Mouse (Mus musculus) kidney, postnatal 10 days (tissue): Measurements from ENCODE around the gene Ccl11.

Source experiments
- DNase-seq: peaks from one replicate; pipeline ENCODE4 v3.0.0; 2021; ENCODE audit warnings: mixed read lengths

Ccl11 gene

GRCm38 (mm10) chr11:82057646-82058045 lies at the start of gene Ccl11:
Ccl11 (plus strand) TSS chr11:82057823.
- no peak for DNase-seq

GRCm38 (mm10) chr11:82010115-82010514 lies 47.5 kb upstream of the Ccl11 start:
- no peak for DNase-seq

DNA sequence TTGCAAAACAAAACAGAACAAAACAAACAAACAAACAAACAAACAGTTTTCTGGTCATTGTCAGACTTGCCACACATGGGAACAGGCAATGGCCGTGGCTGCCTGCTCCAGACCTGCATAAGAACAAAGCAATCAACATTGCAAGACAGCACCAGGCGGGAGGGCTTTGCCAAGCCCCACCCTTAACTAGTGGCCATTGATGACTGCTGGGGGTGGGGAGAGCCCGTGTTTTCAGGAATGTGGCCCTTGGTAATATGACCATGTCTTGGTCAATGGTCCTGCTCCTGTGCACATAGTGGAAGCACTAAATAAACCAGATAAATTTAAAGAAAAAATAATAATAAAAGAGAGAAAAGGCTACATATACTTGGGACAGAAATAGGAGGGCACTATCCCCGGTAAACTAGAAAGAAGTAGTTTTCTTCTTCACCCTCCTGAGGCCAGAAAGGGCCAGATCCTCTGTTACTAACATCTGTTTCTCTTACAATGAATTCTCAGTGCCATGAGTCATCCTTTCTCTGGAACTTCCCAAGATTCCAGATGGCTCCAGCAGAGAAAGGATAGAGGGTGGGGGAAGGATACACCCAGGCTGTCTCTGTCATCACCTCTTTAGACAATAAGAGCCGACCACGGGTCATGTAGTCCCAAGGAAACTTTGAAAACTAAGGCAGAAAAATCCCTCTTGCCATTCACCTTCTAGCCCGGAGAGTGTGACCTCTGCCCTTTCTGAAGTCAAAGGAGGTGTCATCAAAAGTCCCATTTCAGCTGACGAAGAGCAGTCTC lies 46.0 kb upstream of the Ccl11 start:
- no peak for DNase-seq

GRCm38 (mm10) chr11:82013756-82014155 lies 43.9 kb upstream of the Ccl11 start:
- DNase-seq, result no peak

GRCm38 (mm10) chr11:82015066-82015465 lies 42.6 kb upstream of the Ccl11 start:
- no peak for DNase-seq

GRCm38 (mm10) chr11:82016181-82016780 lies 41.3 kb upstream of the Ccl11 start:
- DNase-seq, result no peak

DNA sequence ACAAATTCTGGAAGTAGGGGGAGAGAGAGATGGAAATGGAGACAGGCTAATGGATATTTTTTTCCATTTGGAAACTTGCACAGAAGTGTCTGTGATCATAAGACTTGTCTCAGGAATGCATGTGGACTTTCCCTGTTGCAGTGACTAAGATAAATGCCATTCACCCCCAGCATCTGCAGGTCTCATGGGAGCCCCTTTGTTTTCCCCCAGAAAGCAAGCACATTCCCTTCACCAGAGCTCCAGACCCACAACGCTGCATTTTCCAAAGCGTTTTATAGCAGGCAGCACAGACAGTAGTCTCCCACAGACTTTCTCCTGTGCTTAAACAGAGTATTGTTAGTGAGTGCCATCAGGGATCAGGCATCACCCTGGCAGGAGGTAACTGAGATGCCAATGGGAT lies 38.2 kb upstream of the Ccl11 start:
- no peak for DNase-seq

- no peak for DNase-seq
Measured at GRCm38 (mm10) chr11:82019793-82020192, 37.8 kb upstream of the Ccl11 start.

- DNase-seq, result no peak
Measured at GRCm38 (mm10) chr11:82021406-82021805, 36.2 kb upstream of the Ccl11 start.

DNA sequence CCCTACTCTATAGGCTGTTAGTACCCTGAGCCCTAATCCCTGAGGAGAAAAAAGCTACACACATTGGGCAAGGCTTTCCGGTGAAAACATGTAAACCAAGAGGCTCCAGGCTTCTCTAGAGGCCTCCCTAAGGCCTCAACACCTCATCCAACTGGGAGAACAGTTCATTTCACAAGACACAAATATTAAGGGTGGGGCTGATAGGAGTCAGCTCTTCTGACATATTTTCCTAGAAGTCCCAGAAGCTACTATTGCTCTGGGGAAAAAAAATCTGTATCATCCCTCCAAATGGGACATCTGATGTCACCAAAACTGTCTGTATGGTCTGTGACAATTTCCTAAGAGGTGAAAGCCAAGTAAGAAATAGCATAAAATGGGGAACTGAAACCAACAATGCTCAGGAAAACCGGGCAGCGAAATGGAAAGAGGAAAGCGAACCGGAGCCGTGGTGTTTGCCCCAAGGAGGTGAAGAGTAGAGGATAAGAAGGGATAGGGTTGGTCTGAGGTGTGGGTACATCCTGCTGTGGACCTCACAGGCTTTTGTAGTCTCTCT lies 35.0 kb upstream of the Ccl11 start:
- DNase-seq, result no peak

- DNase-seq, result no peak
Measured at GRCm38 (mm10) chr11:82023769-82024168, 33.9 kb upstream of the Ccl11 start.

DNA sequence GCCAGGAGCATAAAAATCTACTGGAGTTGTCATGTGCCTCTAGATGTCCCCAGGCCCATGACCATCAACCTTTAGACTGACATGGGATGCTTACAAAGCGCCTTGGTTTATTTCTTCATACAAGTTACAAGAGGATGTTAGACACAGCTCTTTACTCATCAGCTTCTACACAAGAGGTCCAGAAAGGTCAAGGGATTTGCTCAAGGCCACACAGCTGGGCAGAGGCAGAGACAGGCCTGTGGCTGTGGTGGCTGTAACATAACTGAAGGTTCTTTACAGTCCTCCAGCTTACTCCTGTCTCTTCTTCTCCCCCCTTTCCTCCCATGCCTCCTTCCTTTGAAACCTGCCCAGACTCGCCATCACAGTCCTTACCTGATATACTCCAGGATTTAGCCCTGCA lies 27.5 kb upstream of the Ccl11 start:
- no peak for DNase-seq

DNA sequence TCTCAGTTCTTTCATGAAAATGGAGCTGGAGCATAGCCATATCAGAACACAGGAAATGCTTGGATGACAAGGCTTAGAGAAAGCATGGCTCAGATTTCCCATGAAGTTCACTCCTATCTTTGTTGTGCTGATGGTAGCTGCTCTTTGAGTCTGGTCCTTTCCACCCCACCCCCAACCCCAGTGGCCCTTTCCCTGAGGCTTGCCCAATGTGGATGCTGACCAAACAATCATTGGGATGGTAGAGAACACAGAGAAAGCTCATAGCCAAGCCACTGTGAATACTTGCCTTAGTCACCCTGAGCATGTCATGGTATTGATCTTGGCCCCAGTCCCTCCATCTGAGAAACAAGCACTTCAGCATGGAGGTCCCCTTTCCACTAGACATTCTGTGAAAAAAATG lies 25.5 kb upstream of the Ccl11 start:
- DNase-seq, result peak; percentile 9

GRCm38 (mm10) chr11:82032678-82033344 lies 24.8 kb upstream of the Ccl11 start:
- peak; percentile 83 for DNase-seq

GRCm38 (mm10) chr11:82034446-82034845 lies 23.2 kb upstream of the Ccl11 start:
- no peak for DNase-seq

GRCm38 (mm10) chr11:82035356-82035755 lies 22.3 kb upstream of the Ccl11 start, which contains the start of gene Ccl2:
Ccl2 (plus strand) TSS chr11:82035571.
- peak; percentile 68 for DNase-seq

DNA sequence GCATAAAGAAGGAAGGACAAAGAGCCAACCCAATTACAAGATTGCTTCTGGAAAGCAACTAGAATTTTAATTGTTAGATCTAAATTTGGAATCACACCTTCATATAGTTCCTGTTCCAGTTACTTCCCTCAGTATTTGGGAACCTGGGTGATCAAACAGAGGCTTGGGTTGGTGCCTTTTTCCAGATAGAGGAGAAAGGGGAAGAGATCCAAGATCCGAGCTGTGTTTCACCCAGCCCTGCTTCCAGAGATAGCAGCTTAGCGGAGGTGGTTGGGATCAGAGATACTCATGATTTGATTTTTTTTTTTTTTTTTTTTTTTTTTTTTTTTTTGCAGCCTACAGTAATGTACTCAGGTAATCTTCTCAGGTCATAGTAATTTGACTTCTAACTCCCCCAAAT lies 21.8 kb upstream of the Ccl11 start:
- no peak for DNase-seq

DNA sequence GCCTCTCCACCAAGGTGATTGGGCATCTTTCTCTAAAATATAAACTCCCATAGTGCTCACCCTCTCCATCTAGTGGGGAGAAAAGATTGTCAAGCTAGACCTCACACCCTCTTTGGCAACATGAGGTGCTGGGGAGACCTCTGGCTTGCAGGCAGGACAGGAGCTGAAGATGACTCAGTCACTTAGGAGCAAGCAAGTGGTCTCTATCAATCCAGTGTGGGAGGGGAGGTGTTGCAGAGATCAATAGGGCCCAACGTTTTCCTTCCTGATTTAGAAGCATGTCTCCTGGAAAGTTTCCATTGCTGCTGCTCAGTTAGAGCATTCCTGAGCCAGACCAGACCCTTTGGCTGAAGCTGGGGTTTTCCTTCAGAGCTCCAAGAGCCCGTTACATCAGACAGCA lies 19.1 kb upstream of the Ccl11 start, which contains the start of gene Gm17268:
Gene Gm17268, minus strand, starts transcription at position 28 of the 400 bp plus-strand sequence.
- no peak for DNase-seq

- no peak for DNase-seq
Measured at GRCm38 (mm10) chr11:82039132-82039660, 18.4 kb upstream of the Ccl11 start.

DNA sequence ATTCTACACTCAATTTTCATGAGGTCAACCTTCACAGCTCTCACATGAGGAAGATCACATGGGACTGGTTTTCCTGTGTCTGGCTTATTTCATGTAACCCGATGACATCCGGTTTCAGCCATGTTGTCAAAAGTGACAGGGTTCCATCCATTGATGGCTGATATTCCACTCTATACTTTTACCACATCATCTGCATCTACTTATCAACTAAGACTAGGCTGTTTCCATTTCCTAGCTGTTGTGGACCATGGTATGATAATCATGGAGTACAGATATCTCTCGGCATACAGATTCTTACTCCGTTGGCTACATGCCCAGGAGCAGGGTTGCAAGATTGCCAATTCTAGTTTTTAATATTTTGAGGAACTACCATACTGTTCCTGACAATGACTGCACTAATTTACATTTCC lies 15.9 kb upstream of the Ccl11 start:
- peak; percentile 20 for DNase-seq

- no peak for DNase-seq
Measured at GRCm38 (mm10) chr11:82045471-82045870, 12.2 kb upstream of the Ccl11 start, which contains the start of gene Ccl7. Ccl7 (plus strand) TSS chr11:82045712.

DNA sequence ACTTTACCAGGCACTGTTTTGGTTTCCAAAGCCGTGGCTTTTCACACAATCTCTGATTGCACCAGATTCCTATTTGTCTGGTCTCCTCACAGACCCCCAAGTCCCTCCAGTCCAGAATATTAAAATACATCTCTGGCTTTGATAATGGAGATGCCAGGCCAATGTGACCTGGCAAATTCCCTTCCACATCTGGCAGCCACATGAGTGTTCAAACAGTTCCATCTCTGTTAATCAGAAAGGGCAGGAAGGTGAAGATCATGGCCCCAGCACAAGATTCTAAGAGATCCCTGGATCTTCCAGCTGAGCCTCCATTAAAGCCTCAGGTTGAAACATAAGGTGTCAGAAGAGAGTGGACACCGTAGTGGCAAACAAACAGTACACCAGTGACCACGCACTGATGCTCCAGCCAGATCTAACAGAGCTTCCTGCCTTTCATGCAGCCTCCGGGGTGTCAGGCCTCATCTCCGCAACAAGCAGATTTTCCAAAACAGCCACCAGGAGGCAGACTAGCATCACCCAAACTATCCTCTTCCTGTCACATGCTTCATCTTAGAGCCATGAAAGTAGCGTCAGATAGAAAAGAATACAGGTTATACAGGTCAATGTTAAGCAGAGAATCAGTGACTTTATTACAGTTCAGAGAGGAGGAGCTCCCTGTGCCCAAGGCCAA lies 9.7 kb upstream of the Ccl11 start:
- peak; percentile 69 for DNase-seq

DNA sequence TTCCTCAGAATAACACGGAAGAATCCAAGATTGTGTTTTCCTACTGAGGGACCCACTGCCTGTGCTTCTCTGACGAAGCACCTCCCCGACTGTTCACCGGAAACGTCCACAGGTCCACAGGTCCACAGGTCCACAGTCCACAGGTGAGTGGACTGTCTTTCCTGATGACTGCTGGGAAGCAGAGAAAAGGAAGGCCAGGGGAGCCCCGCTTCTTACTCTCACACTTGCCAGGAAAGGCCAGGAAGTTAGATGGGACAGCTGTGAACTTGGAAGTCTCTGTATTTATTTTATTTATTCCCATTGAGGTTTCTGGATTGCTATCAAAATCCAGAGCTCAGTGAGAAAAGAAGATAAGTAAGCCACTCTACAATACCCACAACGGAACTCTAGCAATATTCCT lies 3.8 kb upstream of the Ccl11 start:
- DNase-seq, result peak; percentile 39
